Mouse (Mus musculus) intestine, postnatal 0 days (tissue): ENCODE results near the gene Mindy1. TPM values are rescaled to one million over a fixed set of nuclear protein-coding genes. Genes with fewer than 3 reads are reported as not detected.

Source experiments
- ATAC-seq: fragments of 200-750 bp; cut with Nextera tagmentation; 2 replicates; pipeline ENCODE4 v1.8.0; 2017; ENCODE audit warnings: mild to moderate bottlenecking, moderate TSS enrichment, moderate library complexity
- H3K27ac ChIP-seq: fragments of 300-500 bp; sonication (generic); 2 replicates; pipeline ENCODE4 v1.5.1; 2014; ENCODE audit warnings: mild to moderate bottlenecking, low read depth, low read length, moderate library complexity
- H3K27me3 ChIP-seq: fragments of 300-500 bp; sonication (generic); replicated peaks from 2 replicates; pipeline ENCODE4 v1.6.1; 2014; ENCODE audit warnings: low read length, mixed read lengths; ENCODE audit not compliant: control insufficient read depth, insufficient read depth
- H3K36me3 ChIP-seq: fragments of 300-500 bp; sonication (generic); 2 replicates; pipeline ENCODE4 v1.6.1; 2014; ENCODE audit warnings: mild to moderate bottlenecking, moderate library complexity; ENCODE audit not compliant: control insufficient read depth, insufficient read depth
- H3K4me1 ChIP-seq: fragments of 300-500 bp; sonication (generic); replicated peaks from 2 replicates; pipeline ENCODE4 v1.6.1; 2014; ENCODE audit warnings: antibody characterized with exemption, low read length, mixed read lengths; ENCODE audit not compliant: control insufficient read depth, insufficient read depth
- H3K4me2 ChIP-seq: fragments of 300-500 bp; sonication (generic); replicated peaks from 2 replicates; pipeline ENCODE4 v1.6.1; 2014; ENCODE audit warnings: low read depth, mild to moderate bottlenecking, moderate library complexity
- H3K4me3 ChIP-seq: fragments of 300-500 bp; sonication (generic); 2 replicates; pipeline ENCODE4 v1.5.1; 2014; ENCODE audit warnings: low read depth, low read length
- H3K9ac ChIP-seq: fragments of 300-500 bp; sonication (generic); 2 replicates; pipeline ENCODE4 v1.6.1; 2014; ENCODE audit warnings: mild to moderate bottlenecking, low read depth, low read length
- H3K9me3 ChIP-seq: fragments of 300-500 bp; sonication (generic); 2 replicates; pipeline ENCODE4 v1.6.1; 2016; ENCODE audit warnings: mixed run types; ENCODE audit not compliant: control insufficient read depth
- CTCF ChIP-seq: sonication (generic); IDR thresholded peaks from 2 replicates; pipeline ENCODE4 v1.5.1; 2016; ENCODE audit warnings: low read depth, mild to moderate bottlenecking, control low read depth, antibody characterized with exemption, moderate library complexity
- WGBS: fragments of 180-500 bp; shearing (Covaris S2); extraction: QIAGEN DNeasy Blood & Tissue Kit; methylation state at CpG from one replicate; pipeline ENCODE4 v1.1.7; 2014; 5-methylcytosine and 5-hydroxymethylcytosine counted together
- polyA plus RNA-seq: library from polyadenylated mRNA; unstranded; fragments of >200 nt; fragmentation: Nextera tagmentation; extraction: Ambion mirVana; gene quantifications from 2 replicates; pipeline ENCODE4 v1.2.1, GENCODE M21; 2015

Mindy1 gene
- polyA plus RNA-seq, 1 experiment from 2014 or later, result 36.4 TPM

DNA sequence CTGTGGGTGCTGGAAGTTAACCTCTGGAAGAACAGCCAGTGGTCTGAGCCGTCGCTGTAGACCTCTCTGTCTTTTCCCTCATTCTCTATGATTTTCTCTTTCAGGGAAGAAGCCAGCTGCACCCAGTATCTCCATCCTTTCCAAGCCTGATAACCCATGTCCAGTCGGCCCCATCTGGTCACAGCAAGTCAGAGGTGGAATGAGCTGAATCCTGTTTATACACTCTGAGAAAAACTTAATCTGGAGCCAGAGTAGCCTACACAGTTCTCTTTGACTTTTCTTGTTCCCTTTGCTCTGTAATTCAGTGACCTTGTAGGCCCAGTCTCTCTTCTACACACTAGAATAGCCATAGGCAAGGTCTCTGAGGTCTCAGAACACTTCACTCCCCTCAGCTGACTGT lies 6.4 kb downstream of the Mindy1 start:
- 86% methylated on average over 3 of the region's 3 CpGs for WGBS
- TF ChIP-seq CTCF, result no peak
- H3K4me1 ChIP-seq, result peaks cover 11% of the 10 kb centered on the region
- H3K4me3 ChIP-seq, result no peak overlapping the region
- no peaks in the 10 kb centered on the region for H3K27me3 ChIP-seq
- no peaks in the 10 kb centered on the region for H3K9me3 ChIP-seq
- no peak overlapping the region for H3K9ac ChIP-seq
- no peak overlapping the region for H3K4me2 ChIP-seq
- peaks cover 26% of the 10 kb centered on the region for H3K36me3 ChIP-seq
- H3K27ac ChIP-seq, result no peak overlapping the region
- no peak for ATAC-seq

DNA sequence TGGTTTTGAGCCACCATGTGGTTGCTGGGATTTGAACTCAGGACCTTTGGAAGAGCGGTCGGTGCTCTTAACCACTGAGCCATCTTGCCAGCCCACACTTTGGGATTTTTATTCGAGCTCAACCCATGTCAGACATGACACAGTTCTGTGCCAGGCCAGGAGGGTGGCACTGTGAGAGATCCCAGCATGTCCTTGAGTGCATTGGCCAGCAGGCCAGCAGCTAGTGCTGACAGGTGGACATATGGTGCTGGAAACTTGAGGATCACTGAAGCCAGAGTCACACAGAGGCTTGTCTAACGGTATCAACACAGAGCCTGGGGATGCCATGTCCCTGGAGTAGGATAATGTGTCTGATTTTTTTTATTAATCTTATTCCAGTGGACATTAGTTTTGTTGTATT lies 8.3 kb downstream of the Mindy1 start:
- 92% methylated on average over 4 of the region's 4 CpGs for WGBS
- Histone ChIP-seq H3K9ac (no peak overlapping the region), H3K27me3 (no peaks in the 10 kb centered on the region), H3K9me3 (no peaks in the 10 kb centered on the region), H3K4me1 (peaks cover 4% of the 10 kb centered on the region), H3K4me2 (no peak overlapping the region), H3K27ac (0 out of 2 replicates have a peak overlapping the region, but pooled peaks have one; percentile 3), H3K36me3 (peaks cover 40% of the 10 kb centered on the region), H3K4me3 (no peak overlapping the region)
- no peak for TF ChIP-seq CTCF
- ATAC-seq, result no peak

- Histone ChIP-seq H3K9ac (no peak overlapping the region), H3K36me3 (peaks cover 45% of the 10 kb centered on the region), H3K4me3 (no peak overlapping the region), H3K4me2 (no peak overlapping the region), H3K9me3 (no peaks in the 10 kb centered on the region), H3K27ac (0 out of 2 replicates have a peak overlapping the region, but pooled peaks have one; percentile 31), H3K4me1 (no peaks in the 10 kb centered on the region), H3K27me3 (no peaks in the 10 kb centered on the region)
- WGBS, result 64% methylated on average over 6 of the region's 6 CpGs
- no peak for ATAC-seq
- TF ChIP-seq CTCF, result no peak
Measured at GRCm38 (mm10) chr3:95290156-95290555, 9.0 kb downstream of the Mindy1 start.

DNA sequence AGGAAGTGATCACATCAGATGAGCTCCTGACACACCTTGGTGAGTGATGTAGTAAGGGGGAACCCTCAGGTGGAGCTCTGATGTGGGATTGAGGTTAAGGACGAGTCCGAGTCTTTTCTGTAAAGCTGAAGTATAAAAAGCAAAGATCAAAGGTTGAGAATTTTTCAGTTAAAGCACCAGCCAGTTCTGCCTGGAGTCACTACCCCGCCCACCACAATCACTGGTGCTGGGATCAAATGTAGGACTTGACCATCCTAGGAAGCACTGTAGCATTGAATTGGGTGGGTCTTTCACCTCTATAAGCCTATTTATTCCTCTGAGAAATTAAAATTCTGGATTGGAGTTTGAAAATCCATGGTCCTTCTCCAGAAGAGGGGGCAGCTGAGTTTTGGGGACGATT lies 9.9 kb downstream of the Mindy1 start:
- H3K4me1 ChIP-seq, result no peaks in the 10 kb centered on the region
- no peaks in the 10 kb centered on the region for H3K27me3 ChIP-seq
- TF ChIP-seq CTCF, result no peak
- H3K27ac ChIP-seq, result peak overlapping the region; percentile 31; the same call in 1 of the 2 replicates
- H3K36me3 ChIP-seq, result peaks cover 45% of the 10 kb centered on the region
- no peak overlapping the region for H3K9ac ChIP-seq
- H3K4me3 ChIP-seq, result no peak overlapping the region
- WGBS, result 55% methylated on average over 4 of the region's 4 CpGs
- no peaks in the 10 kb centered on the region for H3K9me3 ChIP-seq
- ATAC-seq, result no peak; the same call in 1 of the 2 replicates
- H3K4me2 ChIP-seq, result no peak overlapping the region; the same call in 1 of the 2 replicates

DNA sequence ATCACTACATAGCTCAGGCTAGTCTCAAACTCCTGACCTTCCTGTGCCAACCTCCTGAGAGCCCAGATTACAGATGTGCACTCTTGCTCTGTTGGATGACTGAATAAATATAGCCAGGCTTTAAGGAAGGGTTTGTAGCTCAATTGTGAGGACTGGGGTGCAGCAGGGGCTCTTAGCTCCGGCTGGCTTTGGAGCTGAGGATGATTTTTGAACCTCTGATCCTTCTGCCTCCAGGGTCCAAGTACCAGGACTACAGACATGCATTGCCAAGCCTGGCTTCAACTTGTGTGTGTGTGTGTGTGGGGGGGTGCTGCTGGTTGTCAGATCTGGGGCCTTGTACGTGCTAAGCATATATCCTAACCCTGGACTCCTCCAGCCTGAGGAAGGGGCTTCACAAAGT lies 11.8 kb downstream of the Mindy1 start:
- Histone ChIP-seq H3K36me3 (peaks cover 38% of the 10 kb centered on the region), H3K9me3 (no peaks in the 10 kb centered on the region), H3K4me3 (no peak overlapping the region), H3K27me3 (no peaks in the 10 kb centered on the region), H3K27ac (peak overlapping the region; percentile 42; the same call in 1 of the 2 replicates), H3K4me1 (no peaks in the 10 kb centered on the region), H3K4me2 (no peak overlapping the region), H3K9ac (no peak overlapping the region)
- WGBS, result 96% methylated on average over 2 of the region's 2 CpGs
- no peak for TF ChIP-seq CTCF
- no peak for ATAC-seq

DNA sequence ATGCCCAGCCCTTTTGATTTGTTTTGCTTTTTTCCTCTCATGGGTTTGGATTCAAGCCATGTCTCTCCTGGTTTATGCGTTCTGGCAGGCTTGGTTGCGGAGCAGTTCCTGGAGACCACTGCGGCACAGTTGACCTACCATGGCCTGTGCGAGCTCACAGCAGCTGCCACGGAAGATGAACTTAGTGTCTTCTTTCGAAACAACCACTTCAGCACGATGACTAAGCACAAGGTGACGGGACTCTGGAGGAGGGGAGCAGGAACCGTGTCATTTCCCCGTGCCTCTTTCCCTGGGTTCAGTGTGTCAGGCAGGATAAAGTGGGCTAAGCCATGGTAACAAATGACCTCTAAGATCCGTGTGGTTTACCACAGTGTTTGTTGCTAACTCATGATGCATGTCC lies 12.4 kb downstream of the Mindy1 start:
- Histone ChIP-seq H3K36me3 (peaks cover 32% of the 10 kb centered on the region), H3K9ac (no peak overlapping the region), H3K9me3 (no peaks in the 10 kb centered on the region), H3K4me1 (no peaks in the 10 kb centered on the region), H3K4me3 (no peak overlapping the region), H3K4me2 (no peak overlapping the region), H3K27me3 (no peaks in the 10 kb centered on the region), H3K27ac (peak overlapping the region; percentile 42)
- TF ChIP-seq CTCF, result no peak
- WGBS, result 62% methylated on average over 11 of the region's 11 CpGs
- no peak for ATAC-seq

GRCm38 (mm10) chr3:95294316-95294715 lies 13.2 kb downstream of the Mindy1 start:
- H3K4me1 ChIP-seq, result no peaks in the 10 kb centered on the region
- H3K4me2 ChIP-seq, result no peak overlapping the region
- no peak for TF ChIP-seq CTCF
- H3K36me3 ChIP-seq, result peaks cover 27% of the 10 kb centered on the region
- no peaks in the 10 kb centered on the region for H3K27me3 ChIP-seq
- no peak overlapping the region for H3K9ac ChIP-seq
- no peaks in the 10 kb centered on the region for H3K9me3 ChIP-seq
- ATAC-seq, result no peak
- H3K27ac ChIP-seq, result peak overlapping the region; percentile 42
- WGBS, result 75% methylated on average over 7 of the region's 7 CpGs
- no peak overlapping the region for H3K4me3 ChIP-seq
